Mouse (Mus musculus) cerebellum, postnatal 14 days (tissue): ENCODE results near the gene Mboat2.

Source experiments
- DNase-seq, 2 experiments: peaks; one replicate each; pipeline ENCODE4 v3.0.0; 2021; ENCODE audit warnings: mixed read lengths in 2 of 2

Mboat2 gene

GRCm38 (mm10) chr12:24863762-24864161 is 33.1 kb downstream of the Mboat2 start:
- DNase-seq: peak; percentile 42 to 47

DNA sequence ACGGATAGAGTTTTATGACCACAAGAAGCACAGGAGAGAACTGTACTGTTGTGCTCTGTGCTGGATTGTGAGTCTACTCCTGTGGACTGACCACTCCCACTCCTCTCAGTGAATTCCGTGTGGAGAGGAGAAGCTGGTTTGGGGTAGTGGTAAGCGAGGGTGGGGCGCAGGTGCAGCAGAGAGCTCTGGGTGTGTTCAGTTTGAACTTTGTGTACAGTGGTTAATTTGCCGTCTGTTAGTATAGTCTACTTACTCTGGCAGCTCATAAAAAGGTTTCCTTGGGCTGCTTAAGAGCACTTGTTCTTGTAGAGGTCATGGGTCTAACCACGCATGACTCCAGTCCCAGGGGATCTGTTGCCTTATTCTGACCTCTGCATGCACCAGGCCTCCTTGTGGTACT is 36.0 kb downstream of the Mboat2 start:
- DNase-seq: no peak

DNA sequence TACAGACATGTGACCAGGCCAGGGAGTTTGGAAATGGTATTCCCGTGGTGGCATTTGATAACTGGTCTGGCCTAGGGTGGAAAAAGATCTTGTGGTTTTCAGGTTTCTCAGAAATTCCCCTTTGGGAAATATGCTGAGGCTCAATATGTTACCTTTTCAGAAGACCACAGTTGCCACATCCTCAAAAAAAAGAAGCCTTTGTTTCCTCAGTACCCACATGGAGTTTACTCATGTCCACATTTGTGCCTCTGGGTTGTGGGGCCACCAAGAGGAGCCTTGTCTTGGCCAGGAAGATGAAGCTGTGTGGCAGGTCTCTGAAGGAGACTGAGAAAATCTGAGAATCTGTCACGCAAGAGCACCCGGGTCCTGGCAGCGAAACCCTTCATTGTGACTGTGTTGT is 38.0 kb downstream of the Mboat2 start:
- DNase-seq: no peak

DNA sequence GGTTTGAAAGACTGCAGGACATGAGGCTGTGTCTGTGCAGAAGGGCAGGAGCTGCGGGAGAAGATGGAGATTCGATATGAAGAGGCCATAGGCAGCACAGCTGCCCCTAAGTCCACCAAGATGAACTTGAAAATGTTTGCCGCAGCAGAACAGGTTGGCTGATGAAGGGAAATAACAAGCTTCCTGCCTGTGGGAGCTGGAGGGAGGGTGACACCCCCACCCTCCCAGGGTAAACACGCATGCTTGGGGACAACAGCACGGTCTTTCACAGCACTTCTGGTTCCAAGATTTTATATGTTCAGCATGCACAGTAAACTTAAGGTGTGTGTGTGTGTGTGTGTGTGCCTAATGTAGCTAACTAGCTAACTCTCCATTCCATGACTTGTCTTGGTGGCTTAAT is 38.6 kb downstream of the Mboat2 start:
- no peak for DNase-seq

DNA sequence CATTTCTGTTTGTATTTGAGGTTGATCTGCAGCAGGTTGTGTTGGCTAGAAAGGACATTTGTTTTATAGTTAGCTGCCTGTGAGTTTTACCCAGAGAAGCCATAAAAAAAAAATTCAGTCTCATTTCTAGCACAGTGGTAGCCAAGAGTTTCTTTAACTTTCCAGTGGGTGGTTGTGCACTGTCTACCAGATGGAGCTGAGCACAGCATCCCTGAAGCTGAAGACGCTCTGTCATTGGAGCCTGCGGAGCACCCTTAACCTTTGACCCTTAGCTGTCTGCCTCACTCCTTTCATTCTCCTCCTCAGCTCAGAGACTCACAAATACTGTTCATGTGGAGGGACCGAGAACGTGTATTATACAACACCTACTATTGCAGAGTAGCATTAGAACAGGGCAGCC is 40.2 kb downstream of the Mboat2 start:
- DNase-seq: no peak

DNA sequence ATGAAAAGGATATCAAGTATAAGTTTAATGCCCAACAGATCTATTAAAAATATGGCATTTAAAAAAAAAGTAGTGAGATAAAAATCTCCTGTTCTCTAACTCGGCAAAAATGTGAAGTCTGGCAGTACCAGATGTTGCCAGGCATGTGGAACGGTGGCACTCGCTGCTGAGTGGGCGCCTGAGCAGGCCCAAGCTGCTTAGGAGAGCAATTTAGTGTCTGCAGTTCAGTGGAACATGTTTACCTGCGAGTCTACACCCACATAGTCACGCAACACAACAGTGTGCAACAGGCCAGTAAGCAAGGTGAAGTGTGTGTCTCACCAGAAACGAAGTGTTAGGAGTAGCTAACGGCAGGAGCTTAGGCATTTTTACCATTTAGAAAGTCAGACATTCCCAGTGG is 41.6 kb downstream of the Mboat2 start:
- DNase-seq: no peak

DNA sequence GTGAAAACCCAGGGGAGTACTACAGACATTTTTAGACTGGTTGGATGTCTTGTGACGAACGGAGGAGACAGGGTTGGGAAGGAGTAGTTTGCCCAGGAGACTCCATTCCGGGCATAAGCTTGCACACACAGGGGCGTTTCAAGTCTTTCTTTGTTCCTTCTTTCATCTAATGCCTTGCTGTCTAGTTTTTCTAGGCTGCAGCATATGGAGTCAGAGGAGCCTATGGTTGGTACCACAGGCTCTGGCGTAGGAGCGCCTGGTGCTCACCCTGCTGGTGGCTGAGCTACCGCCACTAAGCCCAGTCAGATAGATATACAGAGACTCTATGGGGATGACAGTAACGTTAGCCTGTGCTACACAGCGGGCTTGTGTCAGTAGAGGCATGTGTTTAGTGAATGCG is 42.0 kb downstream of the Mboat2 start:
- no peak for DNase-seq

DNA sequence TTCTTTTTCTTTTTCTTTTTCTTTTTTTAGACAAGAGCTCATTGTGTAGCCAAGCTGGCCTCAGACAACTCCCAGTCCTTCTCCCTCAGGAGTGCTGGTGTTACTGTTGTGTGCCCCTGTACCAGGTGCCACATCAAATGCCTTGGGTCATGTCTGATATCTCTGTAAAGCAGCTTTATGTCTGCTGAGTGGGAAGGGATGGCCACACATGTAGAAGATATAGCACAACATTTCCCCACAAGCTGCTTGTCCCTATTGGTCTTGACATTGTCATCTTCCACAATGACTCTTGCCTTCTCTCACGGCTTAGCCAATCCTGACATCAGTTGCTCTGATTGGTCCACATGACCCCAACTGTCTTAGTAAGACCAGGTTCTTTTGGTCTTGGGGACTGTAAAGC is 45.2 kb downstream of the Mboat2 start:
- no peak for DNase-seq

GRCm38 (mm10) chr12:24877231-24877630 is 46.6 kb downstream of the Mboat2 start:
- DNase-seq: no peak

DNA sequence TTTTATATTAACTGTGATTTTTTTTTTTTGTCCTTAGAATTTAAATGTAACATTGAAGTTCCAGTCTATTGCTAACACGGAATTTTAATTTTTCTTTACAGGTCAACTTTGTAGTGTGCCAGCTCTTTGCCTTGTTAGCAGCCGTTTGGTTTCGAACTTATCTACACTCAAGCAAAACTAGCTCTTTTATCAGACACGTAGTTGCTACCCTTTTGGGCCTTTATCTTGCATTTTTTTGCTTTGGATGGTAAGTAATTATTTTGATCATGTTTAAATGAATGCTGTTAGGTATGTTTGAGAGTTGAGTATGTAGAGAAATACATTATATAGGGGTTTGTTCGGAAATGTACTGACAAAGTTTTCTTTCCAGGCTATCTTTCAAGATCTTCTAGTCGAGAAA is 47.4 kb downstream of the Mboat2 start:
- no peak for DNase-seq

- no peak for DNase-seq
These were observed 48.2 kb downstream of the Mboat2 start for GRCm38 (mm10) chr12:24878735-24879362.

DNA sequence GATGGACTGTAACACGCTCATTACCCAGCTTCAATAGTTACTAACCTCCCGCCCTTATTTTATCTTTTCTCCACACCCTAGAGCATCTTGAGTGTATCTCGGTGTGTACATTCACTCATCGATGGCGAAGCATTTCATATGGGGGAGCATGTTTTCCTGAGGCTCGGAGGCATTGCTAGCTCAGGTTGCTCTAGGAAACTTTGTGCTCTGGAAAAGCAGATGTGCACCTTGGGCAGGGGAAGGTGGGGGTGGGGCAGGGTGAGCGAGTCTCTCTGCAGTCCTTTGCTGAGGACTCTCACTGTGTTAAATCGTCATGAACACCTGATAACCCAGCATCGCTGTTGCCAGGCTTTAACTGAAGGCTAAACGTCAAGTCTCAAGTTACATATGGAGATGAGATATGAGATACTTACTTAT is 48.9 kb downstream of the Mboat2 start:
- no peak for DNase-seq

- no peak for DNase-seq
These were observed 52.6 kb downstream of the Mboat2 start for GRCm38 (mm10) chr12:24883279-24883678.

DNA sequence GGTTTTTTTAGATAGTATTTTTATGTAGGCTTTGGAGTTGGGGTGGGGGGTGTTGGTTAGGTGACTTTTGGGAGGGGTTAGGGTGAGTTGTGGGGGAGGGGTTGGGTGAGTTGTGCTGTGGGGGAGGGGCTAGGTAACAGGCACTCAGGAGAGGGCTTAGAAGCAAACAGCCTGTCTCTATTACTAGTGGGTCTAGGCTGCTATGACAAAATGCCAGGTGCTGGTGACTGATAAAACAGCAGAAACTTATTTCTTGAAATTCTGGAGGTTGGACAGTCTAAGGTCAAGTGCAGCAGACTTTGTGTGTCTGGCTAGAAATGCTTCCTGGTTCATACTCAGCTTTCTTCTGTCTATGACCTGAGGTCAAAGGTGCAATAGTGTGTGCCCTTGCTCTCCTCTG is 56.1 kb downstream of the Mboat2 start:
- no peak for DNase-seq

GRCm38 (mm10) chr12:24889371-24890051 is 58.8 kb downstream of the Mboat2 start:
- no peak for DNase-seq

GRCm38 (mm10) chr12:24890158-24890557 is 59.5 kb downstream of the Mboat2 start:
- DNase-seq: no peak

DNA sequence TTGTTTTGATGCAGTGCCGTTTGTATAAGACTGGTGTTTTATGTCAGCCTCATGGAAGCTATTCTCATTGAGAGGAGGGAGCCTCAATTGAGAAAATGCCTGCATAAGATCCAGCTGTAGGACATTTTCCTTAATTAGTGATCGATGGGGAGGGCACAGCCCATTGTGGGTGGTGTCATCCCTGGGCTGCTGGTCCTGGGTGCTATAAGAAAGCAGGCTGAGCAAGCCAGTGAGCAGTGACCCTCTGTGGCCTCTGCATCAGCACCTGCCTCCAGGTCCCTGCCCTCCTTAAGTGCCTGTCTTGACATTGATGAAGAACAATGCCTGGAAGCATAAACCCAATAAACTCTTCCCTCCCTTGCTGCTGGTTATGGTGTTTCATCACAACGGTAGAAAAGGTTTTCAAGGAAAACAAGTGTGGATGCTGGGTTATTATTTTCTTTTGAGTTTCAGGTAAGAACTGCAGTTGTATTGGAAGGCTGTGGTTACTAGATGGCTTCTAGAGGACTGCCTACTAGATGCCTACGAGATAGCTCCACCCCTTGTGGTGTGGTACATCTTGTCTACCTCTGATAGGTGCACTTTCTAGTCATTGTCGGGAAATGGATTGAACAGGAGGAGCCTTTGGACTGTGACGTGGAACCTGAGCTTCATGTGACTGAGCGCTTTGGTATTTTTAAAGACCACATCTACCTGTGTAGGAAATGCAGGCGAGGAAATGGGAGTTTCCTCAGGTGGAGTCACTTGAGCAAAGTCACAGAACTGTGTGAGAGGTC is 60.2 kb downstream of the Mboat2 start:
- DNase-seq: no peak

- DNase-seq: no peak
These were observed 61.9 kb downstream of the Mboat2 start for GRCm38 (mm10) chr12:24892536-24892935.

DNA sequence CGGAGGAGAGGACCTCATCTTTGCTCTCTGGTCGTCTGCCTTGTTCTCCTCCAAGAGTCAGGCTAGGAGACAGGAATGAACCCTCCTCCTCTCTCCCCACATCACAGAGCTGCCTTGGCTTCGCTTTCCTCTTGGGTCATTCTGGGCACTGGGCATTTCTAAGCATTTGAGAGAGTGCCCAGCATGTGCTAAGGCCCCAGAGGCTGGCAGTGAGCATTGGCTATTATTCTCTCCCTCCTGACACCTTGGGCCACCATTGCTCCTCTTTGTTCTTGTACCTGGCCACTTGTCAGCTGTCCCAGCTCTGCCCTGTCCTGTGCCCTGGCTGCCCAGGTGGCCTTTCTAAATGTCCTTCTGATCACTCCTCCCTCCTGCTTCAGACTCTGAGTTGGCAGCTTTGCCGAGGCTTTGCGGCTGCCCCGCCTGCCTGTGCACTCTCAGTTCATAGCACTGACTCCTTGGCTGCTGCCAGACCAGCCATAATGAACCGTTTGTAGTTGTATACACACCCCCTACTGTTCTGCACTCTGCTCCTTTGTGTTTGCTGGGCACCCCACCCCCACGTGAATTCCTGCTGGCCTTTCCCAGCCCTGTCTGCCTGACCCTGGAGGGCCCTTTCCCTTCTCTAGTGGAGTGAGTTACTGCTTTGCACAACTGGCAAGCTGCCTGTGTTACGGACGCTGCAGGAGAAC is 63.2 kb downstream of the Mboat2 start:
- peak; percentile 58 to 61 for DNase-seq

GRCm38 (mm10) chr12:24895352-24895751 is 64.7 kb downstream of the Mboat2 start:
- peak in 1 of 2 experiments; percentile 25 for DNase-seq

DNA sequence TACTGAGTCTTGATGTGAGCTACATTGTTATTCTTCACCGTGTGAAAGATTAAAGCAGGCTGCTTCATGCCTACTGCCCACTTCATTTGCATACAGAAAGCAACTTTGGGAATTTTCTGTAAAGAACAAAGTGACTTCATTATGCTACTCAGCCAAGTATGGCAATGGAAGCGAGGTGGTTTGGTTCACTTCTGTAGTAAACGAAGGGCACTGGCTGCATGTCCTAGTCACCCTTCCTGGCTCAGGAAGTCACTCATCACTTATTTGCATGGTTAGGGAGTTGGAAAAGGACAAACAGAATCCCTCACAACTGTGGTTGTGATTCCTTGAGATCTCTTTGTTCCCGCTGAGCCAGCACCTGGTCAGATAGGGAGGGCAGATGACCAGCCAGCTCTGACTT is 66.7 kb downstream of the Mboat2 start:
- no peak for DNase-seq

- peak in 1 of 2 experiments; percentile 15 for DNase-seq
These were observed 67.5 kb downstream of the Mboat2 start for GRCm38 (mm10) chr12:24898226-24898625.

DNA sequence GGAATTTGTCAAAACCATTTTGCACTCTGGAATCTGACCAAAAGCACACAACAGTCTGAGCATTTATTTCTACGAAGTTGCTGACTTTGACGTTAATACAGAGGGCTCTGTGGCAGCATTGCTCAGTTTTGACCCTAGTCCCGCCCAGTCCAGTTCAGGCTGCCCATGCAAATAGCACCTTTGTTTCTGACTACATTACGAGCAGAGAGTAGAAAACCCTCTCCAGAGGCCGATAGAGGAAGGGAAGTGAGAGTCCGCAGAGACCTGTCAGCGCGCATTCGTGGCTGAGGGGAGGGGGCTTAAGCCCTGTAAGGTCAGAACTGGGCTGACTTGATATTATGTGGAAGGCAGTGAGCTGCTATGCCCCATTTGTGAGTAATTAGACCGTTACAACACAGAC is 69.0 kb downstream of the Mboat2 start:
- no peak for DNase-seq
